Mouse (Mus musculus): Measurements from ENCODE around the gene Plcl1.
"Not testable (repeated sequence)": the region's sequence is repeated elsewhere in the genome, so short reads cannot be mapped to it uniquely, and the experiment has no call there.

The Plcl1 gene

GRCm38 (mm10) chr1:55512799-55513198 lies 107.1 kb downstream of the Plcl1 start:
- in situ Hi-C loops (cut with MboI; ENCODE audit: low sequenced_read_pairs), result not testable (repeated sequence)

- in situ Hi-C loops (cut with MboI; ENCODE audit: low sequenced_read_pairs), result no loop called here
These were observed 111.5 kb downstream of the Plcl1 start for GRCm38 (mm10) chr1:55517182-55517581.

GRCm38 (mm10) chr1:55523966-55524365 lies 118.2 kb downstream of the Plcl1 start:
- in situ Hi-C loops (cut with MboI; ENCODE audit: low sequenced_read_pairs), result no loop called here

- in situ Hi-C loops (cut with MboI; ENCODE audit: low sequenced_read_pairs), result no loop called here
These were observed 119.4 kb downstream of the Plcl1 start for GRCm38 (mm10) chr1:55525100-55525499.

- in situ Hi-C loops (cut with MboI; ENCODE audit: low sequenced_read_pairs), result no loop called here
These were observed 120.0 kb downstream of the Plcl1 start for GRCm38 (mm10) chr1:55525748-55526147.

GRCm38 (mm10) chr1:55528547-55529304 lies 123.0 kb downstream of the Plcl1 start:
- in situ Hi-C loops (cut with MboI; ENCODE audit: low sequenced_read_pairs), result no loop called here

GRCm38 (mm10) chr1:55533823-55534222 lies 128.1 kb downstream of the Plcl1 start:
- in situ Hi-C loops (cut with MboI; ENCODE audit: low sequenced_read_pairs), result no loop called here

GRCm38 (mm10) chr1:55554405-55554804 lies 148.7 kb downstream of the Plcl1 start:
- in situ Hi-C loops (cut with MboI; ENCODE audit: low sequenced_read_pairs), result no loop called here

GRCm38 (mm10) chr1:55557960-55558359 lies 152.2 kb downstream of the Plcl1 start:
- in situ Hi-C loops (cut with MboI; ENCODE audit: low sequenced_read_pairs), result no loop called here

- in situ Hi-C loops (cut with MboI; ENCODE audit: low sequenced_read_pairs), result no loop called here
These were observed 152.7 kb downstream of the Plcl1 start for GRCm38 (mm10) chr1:55558409-55558808.

GRCm38 (mm10) chr1:55559998-55560397 lies 154.3 kb downstream of the Plcl1 start:
- in situ Hi-C loops (cut with MboI; ENCODE audit: low sequenced_read_pairs), result no loop called here

- in situ Hi-C loops (cut with MboI; ENCODE audit: low sequenced_read_pairs), result no loop called here
These were observed 160.2 kb downstream of the Plcl1 start for GRCm38 (mm10) chr1:55565933-55566332.

GRCm38 (mm10) chr1:55567801-55568360 lies 162.2 kb downstream of the Plcl1 start:
- in situ Hi-C loops (cut with MboI; ENCODE audit: low sequenced_read_pairs), result no loop called here

- in situ Hi-C loops (cut with MboI; ENCODE audit: low sequenced_read_pairs), result no loop called here
These were observed 164.5 kb downstream of the Plcl1 start for GRCm38 (mm10) chr1:55570225-55570624.

- in situ Hi-C loops (cut with MboI; ENCODE audit: low sequenced_read_pairs), result no loop called here
These were observed 165.7 kb downstream of the Plcl1 start for GRCm38 (mm10) chr1:55571399-55571798.

- in situ Hi-C loops (cut with MboI; ENCODE audit: low sequenced_read_pairs), result no loop called here
These were observed 166.5 kb downstream of the Plcl1 start for GRCm38 (mm10) chr1:55572202-55572601.

GRCm38 (mm10) chr1:55572664-55573063 lies 166.9 kb downstream of the Plcl1 start:
- in situ Hi-C loops (cut with MboI; ENCODE audit: low sequenced_read_pairs), result no loop called here

GRCm38 (mm10) chr1:55575916-55576315 lies 170.2 kb downstream of the Plcl1 start:
- in situ Hi-C loops (cut with MboI; ENCODE audit: low sequenced_read_pairs), result no loop called here

- in situ Hi-C loops (cut with MboI; ENCODE audit: low sequenced_read_pairs), result no loop called here
These were observed 176.0 kb downstream of the Plcl1 start for GRCm38 (mm10) chr1:55581752-55582151.

- in situ Hi-C loops (cut with MboI; ENCODE audit: low sequenced_read_pairs), result no loop called here
These were observed 179.7 kb downstream of the Plcl1 start for GRCm38 (mm10) chr1:55585441-55585840.

- in situ Hi-C loops (cut with MboI; ENCODE audit: low sequenced_read_pairs), result no loop called here
These were observed 182.4 kb downstream of the Plcl1 start for GRCm38 (mm10) chr1:55588090-55588489.

- in situ Hi-C loops (cut with MboI; ENCODE audit: low sequenced_read_pairs), result no loop called here
These were observed 184.3 kb downstream of the Plcl1 start for GRCm38 (mm10) chr1:55590047-55590446.

GRCm38 (mm10) chr1:55600496-55600895 lies 194.8 kb downstream of the Plcl1 start:
- in situ Hi-C loops (cut with MboI; ENCODE audit: low sequenced_read_pairs), result no loop called here
